Mouse (Mus musculus): ENCODE measurements around the gene 1700019N19Rik. TPM values are rescaled to one million over a fixed set of nuclear protein-coding genes. Genes with fewer than 3 reads are reported as not detected.

The 1700019N19Rik gene
- polyA plus RNA-seq, 1 experiment from 2014 or later = not detected

- no peak overlapping the region for H3K4me3 ChIP-seq (ENCODE audit: low read depth, low read length)
- DNase-seq (no peak), ATAC-seq (ENCODE audit: insufficient read depth) (no peak)
- H3K9ac ChIP-seq = no peak overlapping the region
- no peaks in the 10 kb centered on the region for H3K9me3 ChIP-seq (ENCODE audit: low read depth, low read length)
- no peak overlapping the region for H3K27ac ChIP-seq (ENCODE audit: low read depth)
- no peaks in the 10 kb centered on the region for H3K4me1 ChIP-seq (ENCODE audit: insufficient read depth)
- no peak overlapping the region for H3K4me2 ChIP-seq
- no peak for TF ChIP-seq CTCF (IDR thresholded peaks at IDR 0.05; ENCODE audit: low read depth)
- WGBS = 66% methylated on average over 2 of the region's 2 CpGs
- H3K36me3 ChIP-seq (ENCODE audit: insufficient read depth) = no peaks in the 10 kb centered on the region
- H3K27me3 ChIP-seq (ENCODE audit: insufficient read depth, low read length) = no peaks in the 10 kb centered on the region
Observed at GRCm38 (mm10) chr19:58750822-58751221, 43.4 kb downstream of the 1700019N19Rik start.

GRCm38 (mm10) chr19:58747498-58748000, 46.7 kb downstream of the 1700019N19Rik start:
- TF ChIP-seq CTCF (IDR thresholded peaks at IDR 0.05; ENCODE audit: low read depth) = no peak
- Histone ChIP-seq H3K36me3 (ENCODE audit: insufficient read depth) (no peaks in the 10 kb centered on the region), H3K27ac (ENCODE audit: low read depth) (no peak overlapping the region), H3K27me3 (ENCODE audit: insufficient read depth, low read length) (no peaks in the 10 kb centered on the region), H3K9me3 (ENCODE audit: low read depth, low read length) (no peaks in the 10 kb centered on the region), H3K4me2 (no peak overlapping the region), H3K4me1 (ENCODE audit: insufficient read depth) (no peaks in the 10 kb centered on the region), H3K9ac (no peak overlapping the region), H3K4me3 (ENCODE audit: low read depth, low read length) (no peak overlapping the region)
- 86% methylated on average over 9 of the region's 9 CpGs for WGBS
- ATAC-seq (ENCODE audit: insufficient read depth) (no peak), DNase-seq (no peak)

- no peaks in the 10 kb centered on the region for H3K36me3 ChIP-seq (ENCODE audit: insufficient read depth)
- no peaks in the 10 kb centered on the region for H3K4me1 ChIP-seq (ENCODE audit: insufficient read depth)
Observed at GRCm38 (mm10) chr19:58743736-58744135, 50.5 kb downstream of the 1700019N19Rik start.

GRCm38 (mm10) chr19:58742711-58743110, 51.5 kb downstream of the 1700019N19Rik start:
- no peak overlapping the region for H3K4me2 ChIP-seq
- no peak overlapping the region for H3K9ac ChIP-seq
- no peak overlapping the region for H3K4me3 ChIP-seq (ENCODE audit: low read depth, low read length)
- no peaks in the 10 kb centered on the region for H3K36me3 ChIP-seq (ENCODE audit: insufficient read depth)
- no peak overlapping the region for H3K27ac ChIP-seq (ENCODE audit: low read depth)
- TF ChIP-seq CTCF (IDR thresholded peaks at IDR 0.05; ENCODE audit: low read depth) = no peak
- ATAC-seq (ENCODE audit: insufficient read depth) (no peak), DNase-seq (no peak)
- WGBS = 78% methylated on average over 4 of the region's 4 CpGs
- no peaks in the 10 kb centered on the region for H3K27me3 ChIP-seq (ENCODE audit: insufficient read depth, low read length)
- no peaks in the 10 kb centered on the region for H3K9me3 ChIP-seq (ENCODE audit: low read depth, low read length)
- H3K4me1 ChIP-seq (ENCODE audit: insufficient read depth) = no peaks in the 10 kb centered on the region

More at GRCm38 (mm10) chr19:58743736-58744135, 50.5 kb downstream of the 1700019N19Rik start:
- H3K9me3 ChIP-seq (ENCODE audit: low read depth, low read length) = no peaks in the 10 kb centered on the region
- no peak overlapping the region for H3K27ac ChIP-seq (ENCODE audit: low read depth)
- no peak overlapping the region for H3K9ac ChIP-seq
- no peak for TF ChIP-seq CTCF (IDR thresholded peaks at IDR 0.05; ENCODE audit: low read depth)
- no peak overlapping the region for H3K4me3 ChIP-seq (ENCODE audit: low read depth, low read length)
- no peak for ATAC-seq (ENCODE audit: insufficient read depth)
- no peak overlapping the region for H3K4me2 ChIP-seq
- DNase-seq = no peak
- H3K27me3 ChIP-seq (ENCODE audit: insufficient read depth, low read length) = no peaks in the 10 kb centered on the region
- WGBS = 55% methylated on average over 4 of the region's 4 CpGs

- no peak overlapping the region for H3K27ac ChIP-seq (ENCODE audit: low read depth)
- 67% methylated on average over 6 of the region's 6 CpGs for WGBS
- no peak for TF ChIP-seq CTCF (IDR thresholded peaks at IDR 0.05; ENCODE audit: low read depth)
- no peaks in the 10 kb centered on the region for H3K9me3 ChIP-seq (ENCODE audit: low read depth, low read length)
- H3K4me1 ChIP-seq (ENCODE audit: insufficient read depth) = no peaks in the 10 kb centered on the region
- H3K4me3 ChIP-seq (ENCODE audit: low read depth, low read length) = no peak overlapping the region
- DNase-seq (no peak), ATAC-seq (ENCODE audit: insufficient read depth) (no peak)
- no peak overlapping the region for H3K4me2 ChIP-seq
- no peaks in the 10 kb centered on the region for H3K36me3 ChIP-seq (ENCODE audit: insufficient read depth)
- no peaks in the 10 kb centered on the region for H3K27me3 ChIP-seq (ENCODE audit: insufficient read depth, low read length)
- no peak overlapping the region for H3K9ac ChIP-seq
Observed at GRCm38 (mm10) chr19:58741036-58741435, 53.2 kb downstream of the 1700019N19Rik start.

- H3K9ac ChIP-seq = no peak overlapping the region
- no peaks in the 10 kb centered on the region for H3K27me3 ChIP-seq (ENCODE audit: insufficient read depth, low read length)
- DNase-seq (no peak), ATAC-seq (ENCODE audit: insufficient read depth) (no peak)
- no peak overlapping the region for H3K4me2 ChIP-seq
- H3K9me3 ChIP-seq (ENCODE audit: low read depth, low read length) = no peaks in the 10 kb centered on the region
- WGBS = 78% methylated on average over 4 of the region's 4 CpGs
- no peaks in the 10 kb centered on the region for H3K4me1 ChIP-seq (ENCODE audit: insufficient read depth)
- H3K27ac ChIP-seq (ENCODE audit: low read depth) = no peak overlapping the region
- no peak for TF ChIP-seq CTCF (IDR thresholded peaks at IDR 0.05; ENCODE audit: low read depth)
- H3K4me3 ChIP-seq (ENCODE audit: low read depth, low read length) = no peak overlapping the region
- H3K36me3 ChIP-seq (ENCODE audit: insufficient read depth) = no peaks in the 10 kb centered on the region
Observed at GRCm38 (mm10) chr19:58738111-58738510, 56.1 kb downstream of the 1700019N19Rik start.

Other genes with a start within 250 kb of the 1700019N19Rik start
- gene Pnlip, start 142.0 kb downstream of the 1700019N19Rik start, polyA plus RNA-seq (2014; fragmentation: Nextera tagmentation; extraction: Ambion mirVana) = not detected in 2 replicates
- gene Pnliprp1, start 65.6 kb downstream of the 1700019N19Rik start, polyA plus RNA-seq (2014; fragmentation: Nextera tagmentation; extraction: Ambion mirVana) = 0.69 and 1.0 TPM in 2 replicates
- gene Pnliprp2, start 34.7 kb downstream of the 1700019N19Rik start, polyA plus RNA-seq (2014; fragmentation: Nextera tagmentation; extraction: Ambion mirVana) = 0.35 and 0.38 TPM in 2 replicates
- 0.50 and 0.88 TPM in 2 replicates for gene Eno4, start 149.0 kb upstream of the 1700019N19Rik start, polyA plus RNA-seq (2014; fragmentation: Nextera tagmentation; extraction: Ambion mirVana)
- 3.9 and 4.6 TPM in 2 replicates for gene Hspa12a, start 149.2 kb upstream of the 1700019N19Rik start, polyA plus RNA-seq (2014; fragmentation: Nextera tagmentation; extraction: Ambion mirVana)